Mouse (Mus musculus) MN1 (cell line): Measurements from ENCODE around the gene 4833439L19Rik.

Experiments used
- DNase-seq: peaks from one replicate; pipeline ENCODE4 v3.0.0-alpha.2; 2016; ENCODE audit warnings: low spot score

The 4833439L19Rik gene

GRCm38 (mm10) chr13:54582126-54582525 lies 16.9 kb upstream of the 4833439L19Rik start:
- no peak for DNase-seq

GRCm38 (mm10) chr13:54581385-54581784 lies 16.1 kb upstream of the 4833439L19Rik start:
- no peak for DNase-seq

DNA sequence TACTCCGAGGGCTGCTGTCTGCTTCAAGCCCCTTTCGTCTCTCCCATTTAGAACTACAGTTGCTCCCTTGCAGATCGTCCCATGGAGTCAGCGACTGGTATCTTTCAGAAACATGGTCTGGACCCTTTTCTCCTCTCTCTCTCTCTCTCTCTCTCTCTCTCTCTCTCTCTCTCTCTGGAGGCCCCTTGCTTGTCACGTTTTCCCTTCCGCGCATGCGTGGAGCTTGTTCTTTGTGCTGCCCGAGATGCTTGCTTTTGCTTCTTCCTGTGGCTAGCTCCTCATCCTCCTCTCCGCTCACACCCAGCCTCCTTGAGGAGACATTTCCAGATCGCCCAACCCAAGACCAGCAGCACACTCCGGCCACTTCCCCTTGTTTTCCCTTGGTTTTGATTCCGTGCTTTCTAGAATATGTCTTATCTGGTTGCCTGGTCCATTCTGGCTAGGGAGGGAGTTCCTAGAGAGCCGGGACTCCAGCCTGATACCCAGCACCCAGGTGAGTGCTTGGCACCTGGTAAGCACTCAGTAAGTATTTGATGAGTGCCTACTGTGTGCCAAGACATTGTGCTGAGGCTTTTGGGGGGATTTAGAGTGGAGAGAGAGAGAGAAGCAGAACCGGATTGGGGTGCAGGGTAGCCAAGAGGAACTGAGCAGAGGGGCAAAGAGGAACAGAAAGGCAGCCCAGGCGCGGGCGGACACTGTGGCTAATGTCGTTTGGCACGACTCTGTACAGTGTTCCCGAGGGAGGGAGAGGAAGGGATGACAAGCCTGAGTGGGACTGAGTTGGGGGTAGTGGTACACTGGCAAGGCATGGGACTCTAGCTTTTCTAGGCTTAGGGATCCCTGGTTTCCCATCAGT lies 12.6 kb upstream of the 4833439L19Rik start:
- no peak for DNase-seq

GRCm38 (mm10) chr13:54575489-54575888 lies 10.3 kb upstream of the 4833439L19Rik start:
- DNase-seq = no peak

DNA sequence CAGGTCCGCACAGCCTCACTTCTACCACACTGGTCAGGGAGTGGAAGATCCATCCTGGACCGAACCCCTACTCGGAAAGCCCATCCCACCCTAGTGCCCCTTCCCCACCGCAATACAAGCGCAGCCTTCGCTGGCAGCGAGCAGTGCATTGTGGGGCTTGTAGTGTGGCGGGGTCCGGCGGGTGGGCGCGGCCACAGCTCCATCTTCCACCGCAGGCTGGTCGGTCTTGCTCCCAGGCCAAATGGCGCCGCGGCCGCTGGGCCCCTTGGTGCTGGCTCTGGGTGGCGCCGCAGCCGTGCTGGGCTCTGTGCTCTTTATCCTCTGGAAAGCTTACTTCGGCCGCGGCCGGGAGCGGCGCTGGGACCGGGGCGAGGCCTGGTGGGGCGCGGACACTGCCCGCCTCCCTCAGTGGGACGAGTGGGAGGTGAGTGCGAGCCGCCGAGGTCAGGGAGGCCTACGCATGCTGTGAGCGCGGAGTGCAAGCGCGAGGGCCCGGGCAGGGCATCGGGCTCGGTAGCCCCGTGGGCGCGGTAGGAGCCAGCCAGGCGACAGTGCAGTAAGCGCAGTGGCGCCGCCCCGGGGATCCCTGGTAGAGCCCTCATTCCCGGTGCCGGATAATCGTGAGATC lies 9.7 kb upstream of the 4833439L19Rik start, which contains the start of gene Arl10:
Gene Arl10 (plus strand): TSS at position 162 of the 628 bp plus-strand sequence.
- DNase-seq = peak; percentile 75

- DNase-seq = no peak
Observed at GRCm38 (mm10) chr13:54572621-54573020, 7.4 kb upstream of the 4833439L19Rik start.

DNA sequence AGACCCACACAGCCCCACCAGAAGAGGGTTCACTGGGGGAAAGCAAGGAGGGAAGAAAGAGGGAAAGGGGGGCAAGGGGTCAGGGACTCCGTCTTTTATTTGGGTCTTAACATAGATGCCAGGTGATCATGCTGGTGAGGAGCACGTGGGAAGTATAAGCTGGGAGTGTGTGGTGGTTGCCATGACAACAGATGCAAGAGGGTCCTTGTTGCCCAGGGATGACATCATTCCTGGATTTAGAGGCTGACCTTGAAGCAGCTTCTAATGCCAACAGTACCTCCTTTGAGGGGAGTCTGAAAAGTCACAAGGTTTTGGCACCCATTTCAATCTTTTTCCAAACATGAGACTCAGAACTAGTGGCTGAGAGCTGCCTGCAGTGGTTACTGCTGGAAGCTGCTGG lies 6.4 kb upstream of the 4833439L19Rik start:
- DNase-seq = peak; percentile 54

- no peak for DNase-seq
Observed at GRCm38 (mm10) chr13:54570736-54571135, 5.5 kb upstream of the 4833439L19Rik start.

- no peak for DNase-seq
Observed at GRCm38 (mm10) chr13:54569282-54569681, 4.0 kb upstream of the 4833439L19Rik start.

- no peak for DNase-seq
Observed at GRCm38 (mm10) chr13:54568380-54568779, 3.1 kb upstream of the 4833439L19Rik start.

GRCm38 (mm10) chr13:54565594-54566345 lies 535 bp upstream of the 4833439L19Rik start:
- peak; percentile 54 for DNase-seq

- DNase-seq = peak; percentile 23
Observed at GRCm38 (mm10) chr13:54564232-54565200, 719 bp downstream of the 4833439L19Rik start.

- DNase-seq = no peak
Observed at GRCm38 (mm10) chr13:54562562-54562961, 2.7 kb downstream of the 4833439L19Rik start.

DNA sequence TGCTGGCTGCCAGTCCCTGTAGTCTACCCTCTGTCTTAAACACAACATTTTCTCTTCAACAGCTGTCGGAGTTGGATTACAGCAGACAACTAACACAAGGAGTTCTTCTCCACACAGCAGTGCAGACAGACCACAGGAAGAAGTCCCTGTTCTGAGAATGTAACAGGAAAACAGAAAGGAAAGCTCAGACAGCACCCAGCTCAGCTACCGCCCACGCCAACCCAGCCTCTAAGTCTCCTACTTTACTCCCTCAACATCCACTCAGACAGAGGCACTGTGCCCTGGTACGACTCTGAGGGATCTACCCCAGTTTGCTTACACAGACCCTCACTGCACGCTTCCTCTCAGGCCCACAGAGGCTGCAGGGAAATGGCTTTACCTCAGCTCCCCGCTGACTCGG lies 4.6 kb downstream of the 4833439L19Rik start:
- no peak for DNase-seq

GRCm38 (mm10) chr13:54559656-54560055 lies 5.6 kb downstream of the 4833439L19Rik start:
- no peak for DNase-seq

DNA sequence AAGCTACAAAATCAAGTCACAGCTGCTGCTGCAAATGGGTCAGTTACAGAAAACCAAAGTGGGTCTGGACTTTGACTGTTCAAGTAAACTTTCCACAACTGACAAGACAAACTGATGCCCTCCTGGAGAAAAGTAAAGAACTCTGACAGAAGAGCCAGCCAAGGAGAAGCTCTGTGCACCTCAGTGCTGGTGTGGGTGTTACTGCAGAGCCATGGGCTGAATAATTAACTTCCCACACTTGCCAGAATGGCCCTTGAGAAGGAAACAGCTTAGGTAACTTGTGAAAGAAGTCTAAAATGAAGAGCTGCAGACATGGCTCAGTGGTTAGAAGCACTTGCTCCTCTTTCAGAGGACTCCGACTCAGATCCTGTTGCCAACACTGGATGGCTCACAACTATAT lies 7.6 kb downstream of the 4833439L19Rik start:
- no peak for DNase-seq

- DNase-seq = no peak
Observed at GRCm38 (mm10) chr13:54556796-54557195, 8.4 kb downstream of the 4833439L19Rik start.

DNA sequence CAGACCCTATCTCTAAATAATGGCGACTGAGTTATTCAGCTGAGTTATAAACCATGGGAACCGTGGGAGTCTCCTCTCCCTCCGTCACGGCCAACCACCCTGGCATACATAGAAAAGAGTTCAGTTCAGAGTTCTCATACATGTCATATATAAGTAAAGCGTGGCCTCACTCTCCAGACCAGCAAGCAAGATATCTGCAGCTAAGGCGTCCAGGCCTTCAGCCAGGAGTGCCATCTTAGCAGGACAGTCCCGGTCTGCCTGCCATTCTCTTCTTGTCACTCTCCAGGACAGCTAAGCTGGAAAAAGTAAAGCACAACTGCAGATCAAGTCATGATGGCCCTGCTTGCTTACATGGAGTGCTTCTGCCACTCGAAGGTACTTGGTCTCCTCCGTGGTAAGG lies 9.1 kb downstream of the 4833439L19Rik start:
- no peak for DNase-seq

DNA sequence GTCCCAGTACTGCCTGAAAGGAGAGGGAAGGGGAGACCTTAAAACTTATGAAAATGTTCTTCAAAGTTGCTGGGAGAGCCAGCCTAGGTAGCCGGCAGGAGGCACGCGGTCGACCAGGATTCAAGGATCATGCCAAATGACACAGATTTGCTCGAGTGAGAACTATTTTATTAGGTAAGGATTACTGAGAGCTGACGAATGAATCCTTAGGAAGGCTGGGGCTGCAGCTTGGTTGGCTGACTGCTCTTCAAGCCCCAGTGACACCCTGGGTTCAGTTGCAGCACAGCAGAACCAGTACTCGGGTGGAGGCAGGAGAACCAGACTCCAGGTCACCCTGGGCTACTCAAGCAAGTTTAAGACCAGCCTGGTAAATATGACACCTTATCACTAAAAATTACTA lies 17.2 kb downstream of the 4833439L19Rik start:
- DNase-seq = no peak

- peak; percentile 40 for DNase-seq
Observed at GRCm38 (mm10) chr13:54532134-54532533, 33.1 kb downstream of the 4833439L19Rik start.

- DNase-seq = no peak
Observed at GRCm38 (mm10) chr13:54527140-54527539, 38.1 kb downstream of the 4833439L19Rik start.
